Mouse (Mus musculus): ENCODE results near the gene Ncoa7. TPM values are rescaled to one million over a fixed set of nuclear protein-coding genes. Genes with fewer than 3 reads are reported as not detected.
"Not testable (repeated sequence)": the region's sequence is repeated elsewhere in the genome, so short reads cannot be mapped to it uniquely, and the experiment has no call there.

The Ncoa7 gene
- total RNA-seq, 2 experiments from 2014 or later: 129 to 280 TPM

DNA sequence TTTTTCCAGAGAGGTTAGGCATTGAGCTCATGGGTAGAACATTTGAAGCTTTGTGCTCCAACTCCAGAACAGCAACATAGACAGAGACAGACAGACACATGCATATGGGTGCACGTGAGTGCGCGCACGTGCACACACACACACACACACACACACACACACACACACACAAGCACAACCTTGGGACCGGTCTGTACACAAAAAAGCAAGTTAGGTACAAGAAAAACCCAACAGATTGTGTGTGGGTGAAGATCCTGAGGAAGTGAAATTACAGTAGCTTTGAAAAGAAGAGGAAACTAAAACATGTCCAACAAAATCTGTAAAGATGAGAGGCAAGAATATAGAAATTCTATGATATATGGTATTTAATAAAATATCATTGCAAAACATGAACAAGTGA is 13.6 kb downstream of the Ncoa7 start:
- no peak for ATAC-seq (replicated peaks; ENCODE audit: low FRiP score, poor library complexity, severe bottlenecking)

DNA sequence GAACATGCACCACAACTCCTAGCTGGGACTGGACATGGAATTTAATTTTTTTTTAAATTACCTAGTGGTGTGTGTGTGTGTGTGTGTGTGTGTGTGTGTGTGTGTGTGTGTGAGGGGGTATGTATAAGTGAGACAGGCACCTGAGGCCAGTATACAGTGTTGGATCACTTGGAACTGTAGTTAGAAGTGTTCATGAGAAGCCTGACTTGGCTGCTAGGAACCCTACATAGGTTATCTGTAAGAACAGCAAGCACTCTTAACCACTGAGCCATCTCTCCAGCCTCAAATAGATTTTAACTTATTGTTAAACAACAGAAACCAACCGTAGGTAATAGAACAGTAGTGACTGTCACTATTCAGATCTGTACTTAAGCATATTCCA is 14.8 kb downstream of the Ncoa7 start:
- ATAC-seq (replicated peaks; ENCODE audit: low FRiP score, poor library complexity, severe bottlenecking): no peak

DNA sequence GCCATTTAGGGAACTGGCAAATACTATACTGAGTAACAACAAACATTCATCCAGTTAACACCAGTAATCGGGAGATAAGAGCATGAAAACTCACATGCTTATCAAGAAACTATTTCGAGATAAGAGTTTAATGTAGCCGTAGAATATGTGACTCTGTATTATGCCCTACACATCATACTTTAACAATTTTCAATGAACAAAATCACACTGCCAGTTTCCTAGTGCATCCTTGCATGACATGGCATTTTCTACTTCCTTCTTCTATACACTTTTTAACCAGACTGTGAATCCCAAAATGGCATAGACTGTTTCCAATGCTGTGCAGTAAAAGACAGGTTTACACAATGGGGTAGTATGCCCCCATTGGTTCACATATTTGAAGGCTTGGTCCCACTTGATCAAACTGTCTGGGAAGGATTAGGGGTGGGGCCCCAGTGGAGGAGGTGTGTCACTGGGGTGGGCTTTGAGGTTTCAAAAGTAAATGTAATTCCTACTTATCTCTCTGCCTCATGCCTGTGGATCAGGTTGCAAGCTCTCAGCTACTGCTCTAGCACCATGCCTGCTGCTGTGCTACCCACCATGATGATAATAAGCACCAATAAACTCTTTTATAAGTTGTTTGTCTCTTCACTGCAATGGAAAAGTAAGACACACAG is 15.3 kb downstream of the Ncoa7 start:
- ATAC-seq (replicated peaks; ENCODE audit: low FRiP score, poor library complexity, severe bottlenecking): peak; percentile 60

DNA sequence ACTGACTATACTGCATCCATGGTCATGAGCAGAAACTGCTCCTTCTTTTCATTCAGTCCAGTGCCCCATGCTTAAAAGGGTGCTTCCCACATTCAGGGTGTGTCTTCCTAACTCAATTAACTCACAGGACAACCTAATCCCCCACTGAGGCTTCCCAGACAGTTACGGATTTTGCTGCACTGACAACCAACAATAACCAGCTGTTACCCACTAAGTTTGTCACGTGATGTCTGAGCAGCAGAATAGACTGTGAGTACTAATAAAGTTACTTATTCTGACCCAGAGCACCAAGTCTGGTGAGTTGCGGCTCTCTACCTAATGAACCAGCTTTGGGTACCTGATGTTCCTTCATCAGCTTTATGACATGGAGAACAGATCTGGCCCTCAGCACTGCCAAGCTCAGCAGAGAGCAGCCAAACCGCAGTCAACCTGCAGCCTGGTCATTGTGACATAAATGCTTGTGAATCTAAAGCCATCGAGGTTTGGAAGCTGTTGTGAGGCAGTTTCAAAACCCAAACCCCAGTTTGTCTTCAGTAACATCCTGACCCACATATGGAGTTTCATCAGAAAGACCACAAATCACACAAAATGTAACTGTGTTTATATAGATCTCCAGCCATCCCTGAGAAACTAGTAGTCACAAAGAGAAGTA is 16.9 kb downstream of the Ncoa7 start:
- no peak for ATAC-seq (replicated peaks; ENCODE audit: low FRiP score, poor library complexity, severe bottlenecking)

DNA sequence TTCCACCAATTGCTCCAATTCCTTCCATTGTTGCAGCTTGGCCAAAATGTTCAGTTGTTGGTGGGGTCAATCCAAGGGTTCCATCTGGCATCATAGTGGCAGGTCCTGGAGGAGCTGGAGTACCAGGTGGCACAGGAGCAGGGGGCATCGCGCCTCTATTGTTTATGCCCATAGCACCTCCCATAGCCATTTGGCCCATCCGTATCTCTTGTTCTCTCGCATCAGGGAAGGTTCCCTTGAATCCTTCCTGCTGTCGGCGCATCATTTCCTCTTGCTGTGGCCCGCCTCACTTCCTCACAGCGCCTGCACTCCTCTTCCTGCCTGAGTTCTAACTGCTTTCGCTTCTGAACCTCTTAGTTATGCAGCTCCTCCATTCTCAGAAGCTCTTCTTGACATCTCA is 22.2 kb downstream of the Ncoa7 start:
- ATAC-seq (replicated peaks; ENCODE audit: low FRiP score, poor library complexity, severe bottlenecking): not testable (repeated sequence)

DNA sequence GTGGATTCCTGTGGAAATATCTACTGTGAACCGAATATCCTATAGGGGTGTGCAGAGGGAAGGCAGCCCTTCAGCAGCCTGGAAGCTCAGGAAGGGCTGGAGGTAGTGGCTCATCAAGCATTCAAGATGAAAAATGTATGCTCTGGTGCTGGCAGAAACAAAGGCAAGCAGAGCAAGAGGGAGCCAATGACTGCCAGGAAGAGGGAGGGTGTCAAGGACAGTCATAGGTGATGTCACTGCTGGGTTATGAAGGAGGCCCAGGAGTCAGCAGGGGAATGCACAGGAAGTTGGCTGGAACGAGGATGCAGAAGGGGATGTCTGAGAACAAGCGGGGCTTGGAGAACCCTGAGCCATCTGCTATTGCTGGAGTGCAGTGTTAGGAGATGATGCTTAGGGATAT is 24.9 kb downstream of the Ncoa7 start:
- no peak for ATAC-seq (replicated peaks; ENCODE audit: low FRiP score, poor library complexity, severe bottlenecking)

DNA sequence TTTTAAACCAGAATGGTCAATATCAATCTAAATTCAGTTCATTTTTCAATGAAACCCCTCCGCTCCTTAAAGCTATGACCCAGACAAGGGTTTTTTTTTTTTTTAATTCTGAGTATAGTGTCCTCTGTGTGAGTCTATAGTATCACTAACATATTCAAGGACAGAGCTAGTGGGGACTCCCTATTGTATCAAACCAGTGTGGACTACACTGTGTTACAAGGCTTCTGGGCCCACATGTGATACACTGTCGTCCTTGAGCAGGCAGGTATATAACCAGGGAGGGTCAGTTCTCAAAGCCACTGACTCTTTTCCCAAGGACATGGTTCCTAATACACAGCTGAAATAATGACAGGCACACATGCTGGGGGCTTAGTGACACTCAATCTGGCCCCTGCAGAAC is 27.1 kb downstream of the Ncoa7 start:
- no peak for ATAC-seq (replicated peaks; ENCODE audit: low FRiP score, poor library complexity, severe bottlenecking)

DNA sequence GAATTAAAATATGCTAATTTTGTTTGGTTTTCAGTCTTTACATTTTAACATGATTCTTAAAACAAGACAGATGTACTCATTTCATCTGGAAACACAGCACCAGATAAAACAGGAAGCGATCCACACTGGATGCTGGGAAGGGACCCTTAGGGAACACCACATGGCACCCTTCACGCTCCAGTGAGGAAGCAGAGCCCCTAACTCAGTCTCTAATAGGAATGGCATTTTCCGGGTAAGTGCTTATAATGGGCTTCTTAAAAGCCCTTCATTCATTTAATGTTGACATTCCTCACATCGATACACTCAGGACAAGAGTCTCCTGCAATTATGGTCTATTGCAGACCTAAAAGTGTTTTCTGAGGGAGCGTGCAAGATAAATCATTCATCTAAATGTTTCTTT is 27.6 kb downstream of the Ncoa7 start:
- ATAC-seq (replicated peaks; ENCODE audit: low FRiP score, poor library complexity, severe bottlenecking): no peak

DNA sequence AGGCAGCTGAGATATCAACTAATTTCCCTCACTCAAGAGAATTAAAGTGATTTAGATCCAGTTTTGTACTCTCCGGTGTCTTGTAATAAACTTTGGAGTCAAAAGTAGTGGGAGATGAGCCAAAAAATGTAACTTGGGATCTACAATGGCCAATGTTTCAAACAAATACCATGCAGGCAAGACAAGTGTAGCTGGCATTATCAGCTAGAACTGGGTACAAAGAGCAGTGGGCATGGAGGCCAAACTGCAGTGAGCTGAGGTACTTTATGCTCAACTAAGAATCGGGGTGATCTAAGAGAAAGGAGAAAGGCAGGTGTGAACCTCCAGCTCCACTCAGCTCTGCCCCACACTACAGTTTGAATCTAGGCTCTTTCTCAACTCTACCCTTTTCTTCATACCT is 28.7 kb downstream of the Ncoa7 start:
- ATAC-seq (replicated peaks; ENCODE audit: low FRiP score, poor library complexity, severe bottlenecking): no peak

DNA sequence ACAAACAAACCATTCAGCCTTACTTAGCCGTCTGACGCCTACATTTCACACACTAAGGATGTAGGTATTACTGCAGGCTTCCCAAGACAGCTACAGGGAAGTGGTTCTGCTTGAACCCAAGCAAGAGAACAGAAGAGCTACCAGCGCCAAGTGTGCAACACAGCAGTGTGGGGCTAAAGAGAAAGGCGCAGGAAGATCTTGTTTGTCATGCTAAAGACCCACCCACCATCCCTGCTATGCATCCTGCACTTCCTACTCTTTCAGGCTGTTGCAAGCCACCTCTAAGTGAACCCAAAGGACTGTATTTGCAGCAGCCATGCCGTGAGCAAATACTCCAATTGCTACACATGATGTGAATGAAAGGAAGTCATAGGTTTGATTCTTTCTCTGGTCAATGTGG is 29.9 kb downstream of the Ncoa7 start:
- 0 out of 2 replicates have a peak, but pooled peaks have one; percentile 20 for ATAC-seq (replicated peaks; ENCODE audit: low FRiP score, poor library complexity, severe bottlenecking)

DNA sequence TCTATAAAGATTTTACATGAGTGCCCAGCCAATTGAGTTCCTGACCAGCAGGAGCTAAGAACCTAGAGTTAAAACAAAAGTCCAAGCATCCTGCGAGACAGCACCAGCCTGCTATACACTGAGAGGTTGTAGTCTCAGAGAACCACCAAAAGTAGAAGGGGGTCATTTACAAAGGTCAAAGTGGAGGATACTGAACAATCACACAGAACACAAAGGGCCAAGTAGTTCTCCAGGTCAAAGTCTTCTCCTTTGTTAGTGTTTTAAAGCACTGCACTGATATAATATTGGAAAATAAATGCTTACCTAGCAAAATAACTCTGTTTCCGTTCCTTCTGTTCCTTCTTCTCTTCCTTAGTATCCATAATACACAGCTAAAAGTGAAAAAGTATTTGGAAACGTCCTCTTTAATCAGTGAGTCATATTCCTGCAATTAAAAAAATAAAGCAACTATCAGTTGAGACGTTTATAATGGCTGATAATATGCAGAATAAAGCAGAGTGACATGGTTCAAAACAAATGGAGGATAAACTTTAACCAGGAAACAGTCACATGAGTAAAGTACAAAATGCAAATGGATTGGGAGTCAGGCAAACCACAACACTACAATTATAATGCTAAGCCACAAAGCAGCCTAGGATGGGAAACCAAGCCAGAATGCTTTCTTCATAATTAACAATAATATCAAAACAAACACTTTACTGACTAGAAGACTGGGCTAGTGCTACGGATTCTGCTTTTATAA is 31.5 kb downstream of the Ncoa7 start:
- ATAC-seq (replicated peaks; ENCODE audit: low FRiP score, poor library complexity, severe bottlenecking): no peak

DNA sequence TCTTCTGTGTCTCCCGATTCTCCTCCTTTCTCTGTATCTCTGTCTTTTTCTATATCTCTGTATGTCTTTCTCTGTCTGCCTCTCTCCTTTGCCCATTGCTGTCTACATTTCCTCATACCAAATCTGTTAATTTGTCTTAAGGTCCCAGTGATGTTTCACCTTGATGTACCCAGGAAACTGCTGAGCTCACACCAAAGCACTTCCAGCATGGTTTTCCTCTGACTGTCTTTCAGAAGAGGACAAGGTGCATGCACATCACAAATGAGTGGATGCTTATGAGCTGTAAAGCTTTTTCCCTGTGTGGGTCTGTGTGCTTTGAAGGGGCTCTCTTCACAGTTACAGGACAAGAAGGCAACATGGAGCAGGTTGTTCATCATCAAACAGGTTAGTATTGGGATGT is 34.3 kb downstream of the Ncoa7 start:
- ATAC-seq (replicated peaks; ENCODE audit: low FRiP score, poor library complexity, severe bottlenecking): no peak

DNA sequence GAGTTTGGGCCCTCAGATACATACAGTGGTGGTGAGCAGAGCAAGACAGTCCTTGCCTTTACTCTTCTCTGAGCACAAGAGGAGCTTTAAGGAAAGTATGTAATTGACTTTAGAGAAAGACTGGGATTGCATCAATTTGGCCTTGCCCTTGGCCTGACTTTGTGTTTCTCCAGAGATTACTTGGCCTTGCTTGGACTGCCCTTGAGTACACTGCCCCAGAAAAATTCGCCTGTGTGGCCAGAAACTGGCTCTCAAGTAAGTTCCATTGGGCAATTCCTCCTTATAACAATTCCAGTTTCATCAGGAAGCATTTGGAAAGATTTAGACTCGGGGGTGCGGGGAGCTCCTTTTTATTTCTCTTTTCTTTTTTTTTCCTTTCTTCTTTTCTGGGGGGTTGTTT is 34.9 kb downstream of the Ncoa7 start:
- no peak for ATAC-seq (replicated peaks; ENCODE audit: low FRiP score, poor library complexity, severe bottlenecking)

DNA sequence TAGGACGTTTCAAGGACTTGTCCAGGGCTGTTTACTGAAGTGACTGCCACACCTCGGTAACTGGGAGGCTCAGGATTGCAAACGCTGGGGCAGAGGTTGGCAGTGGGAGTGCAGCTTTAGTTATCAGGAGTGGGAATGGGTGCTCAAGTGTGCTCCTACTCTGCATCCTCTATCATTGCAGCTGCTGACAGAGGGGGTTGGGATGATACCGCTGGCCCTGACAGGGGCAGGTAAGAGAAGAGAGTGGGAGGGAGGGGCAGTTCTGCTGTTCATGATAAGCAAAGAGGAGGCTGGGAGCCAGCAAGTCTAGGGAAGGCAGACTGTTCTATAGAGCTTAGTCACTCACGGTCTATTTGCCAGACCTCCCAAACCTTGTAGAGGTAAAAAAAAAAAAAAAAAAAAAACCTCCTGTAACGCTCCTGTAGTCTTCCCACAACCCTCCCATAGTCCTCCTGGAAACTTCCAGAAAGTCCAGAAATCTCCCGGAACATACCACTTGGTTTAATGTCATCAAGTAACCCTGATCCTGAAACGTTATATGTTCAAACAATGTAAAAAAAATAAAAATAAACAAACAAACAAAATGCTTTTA is 39.9 kb downstream of the Ncoa7 start:
- ATAC-seq (replicated peaks; ENCODE audit: low FRiP score, poor library complexity, severe bottlenecking): peak; percentile 98

DNA sequence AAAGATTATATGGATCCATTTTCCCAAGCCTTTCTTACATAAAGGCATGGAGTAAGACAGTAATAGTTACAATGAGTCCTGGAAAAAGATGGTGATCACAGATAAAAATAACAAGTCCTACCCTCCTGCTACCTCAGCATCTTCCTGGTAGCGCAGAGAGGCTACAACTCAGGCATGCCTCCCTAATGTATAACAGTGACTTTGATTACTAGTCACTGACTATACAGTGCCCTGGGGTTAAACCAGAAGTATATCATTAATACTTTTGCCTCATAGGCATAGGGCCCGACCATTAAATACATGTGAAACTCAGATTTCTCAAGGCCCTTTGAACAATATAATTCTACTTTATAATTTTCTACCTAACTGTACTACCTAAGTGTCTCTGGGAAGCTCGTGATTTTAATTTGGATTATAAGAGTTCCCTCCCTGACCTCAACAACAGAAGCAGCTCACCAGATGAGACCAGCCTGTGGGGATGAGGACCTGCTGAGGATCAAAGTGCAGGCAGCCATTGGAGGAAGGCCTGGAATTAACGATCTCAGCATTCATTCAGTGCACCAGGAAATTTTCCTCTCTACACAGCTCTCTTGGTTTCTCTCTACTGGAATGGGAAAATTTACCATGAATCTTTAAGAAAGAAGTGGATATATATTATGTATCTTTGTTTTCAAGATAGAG is 40.7 kb downstream of the Ncoa7 start:
- ATAC-seq (replicated peaks; ENCODE audit: low FRiP score, poor library complexity, severe bottlenecking): peak; percentile 28; the same call in 1 of the 2 replicates

DNA sequence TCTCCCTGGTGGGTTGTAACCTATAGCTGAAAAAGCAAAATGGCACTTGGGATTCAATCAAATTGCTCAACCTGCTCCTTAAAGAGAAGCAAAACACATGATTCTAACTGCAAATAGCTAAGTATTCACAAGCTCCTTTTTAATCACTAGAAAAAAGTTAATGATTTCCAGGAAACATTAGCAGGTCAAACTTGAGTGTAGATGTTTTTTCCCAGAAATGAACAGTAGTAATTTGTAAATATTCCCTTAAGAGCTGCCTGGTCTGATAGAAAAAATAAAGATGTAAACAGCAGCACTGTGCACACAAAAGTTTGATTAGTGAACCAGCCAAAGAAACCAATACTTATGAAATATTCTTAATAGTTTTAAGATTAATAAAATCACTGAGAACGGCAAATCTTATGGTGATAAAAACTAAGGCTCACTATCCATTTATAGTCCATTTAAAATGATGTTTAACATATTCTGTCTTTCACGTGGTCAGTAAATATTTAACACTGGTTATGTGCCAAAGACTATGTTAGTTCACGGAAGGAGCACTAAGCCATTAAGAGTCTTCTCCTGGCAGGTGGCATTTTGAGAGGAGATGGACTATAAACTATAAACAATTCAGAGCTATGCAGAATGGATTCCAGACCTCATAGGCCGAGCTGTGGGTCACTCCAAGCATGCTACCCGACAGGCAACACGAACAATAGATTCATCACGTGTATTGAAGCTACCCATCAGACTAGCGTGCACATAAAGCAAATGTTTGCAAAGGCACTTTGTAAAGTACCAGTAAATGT is 43.6 kb downstream of the Ncoa7 start:
- ATAC-seq (replicated peaks; ENCODE audit: low FRiP score, poor library complexity, severe bottlenecking): no peak

DNA sequence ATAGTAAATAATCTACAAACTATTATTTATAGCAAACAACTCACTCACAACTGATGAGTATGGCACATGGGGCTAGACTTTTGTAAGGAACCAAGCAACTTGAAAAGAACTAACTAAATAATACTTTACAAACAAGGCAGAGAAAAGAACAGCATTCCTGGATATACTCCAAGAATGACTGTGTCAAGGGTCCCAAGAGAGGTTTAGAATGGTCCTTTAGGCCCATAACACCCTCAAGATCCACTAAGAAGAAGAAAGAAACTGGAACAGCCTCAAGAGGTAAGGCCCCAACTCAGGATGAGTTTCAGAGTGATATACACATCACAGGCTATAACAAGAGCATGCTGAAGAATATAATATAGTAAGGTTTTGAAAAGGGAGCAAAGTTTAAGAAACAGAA is 47.1 kb downstream of the Ncoa7 start:
- ATAC-seq (replicated peaks; ENCODE audit: low FRiP score, poor library complexity, severe bottlenecking): no peak

DNA sequence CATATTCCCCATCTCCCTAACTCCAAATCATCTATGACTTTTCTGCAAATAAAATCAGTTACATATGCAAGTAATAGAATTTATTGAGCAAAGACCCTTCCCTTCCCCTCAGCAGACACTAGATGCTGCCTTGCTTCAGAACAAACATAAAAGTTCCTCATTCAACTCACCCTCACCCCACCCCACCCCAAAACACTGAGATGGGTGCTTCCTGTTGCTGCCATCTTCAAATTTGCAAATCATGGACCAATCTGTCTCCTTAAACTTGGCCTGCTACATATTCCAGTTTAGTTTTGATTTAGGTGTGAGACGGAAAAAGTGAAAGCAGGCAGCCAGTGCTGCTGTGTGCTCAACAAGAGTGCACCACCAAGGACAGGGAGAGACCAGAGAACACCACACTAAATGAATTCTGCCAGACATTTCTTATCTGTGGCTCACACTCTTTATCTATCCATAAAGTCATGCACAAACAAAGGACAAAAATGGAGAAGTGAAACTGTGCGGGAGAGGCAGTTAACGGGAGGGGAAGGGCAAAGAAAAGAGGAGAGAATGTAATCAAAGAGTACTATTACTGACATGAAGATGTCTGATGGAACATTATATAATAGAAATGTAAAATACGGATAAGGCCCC is 48.2 kb downstream of the Ncoa7 start:
- ATAC-seq (replicated peaks; ENCODE audit: low FRiP score, poor library complexity, severe bottlenecking): peak; percentile 30; the same call in 1 of the 2 replicates

DNA sequence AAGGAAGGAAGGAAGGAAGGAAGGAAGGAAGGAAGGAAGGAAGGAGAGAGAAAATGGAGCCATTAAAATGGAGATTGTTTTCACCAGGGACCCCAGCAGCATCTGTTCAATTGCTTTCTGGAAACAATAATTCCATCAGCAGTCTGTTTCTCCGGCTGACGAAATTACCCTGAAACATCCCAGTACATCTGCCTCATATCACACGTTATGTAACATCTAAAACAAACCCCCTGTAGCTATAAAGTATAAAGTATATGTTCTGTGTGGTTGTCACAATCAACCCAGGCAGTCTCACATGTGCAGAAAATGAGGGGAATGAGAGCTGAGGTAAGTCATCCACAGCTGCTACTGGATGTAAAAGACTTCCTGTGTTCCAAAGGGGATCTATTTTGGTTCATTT is 49.0 kb downstream of the Ncoa7 start:
- no peak for ATAC-seq (replicated peaks; ENCODE audit: low FRiP score, poor library complexity, severe bottlenecking)
